Mouse (Mus musculus): ENCODE results near the gene Slc7a8.

Slc7a8 gene

GRCm38 (mm10) chr14:54737634-54738033 is 44.1 kb downstream of the Slc7a8 start:
- DNase-seq (ENCODE audit: low spot score) = peak; percentile 41

GRCm38 (mm10) chr14:54736555-54737552 is 44.9 kb downstream of the Slc7a8 start:
- peak; percentile 49 for DNase-seq (ENCODE audit: low spot score)

GRCm38 (mm10) chr14:54735221-54735620 is 46.5 kb downstream of the Slc7a8 start:
- DNase-seq (ENCODE audit: low spot score) = no peak

- DNase-seq (ENCODE audit: low spot score) = no peak
Measured at GRCm38 (mm10) chr14:54734004-54734403, 47.7 kb downstream of the Slc7a8 start.

- no peak for DNase-seq (ENCODE audit: low spot score)
Measured at GRCm38 (mm10) chr14:54732206-54732605, 49.5 kb downstream of the Slc7a8 start.

- no peak for DNase-seq (ENCODE audit: low spot score)
Measured at GRCm38 (mm10) chr14:54730305-54730704, 51.4 kb downstream of the Slc7a8 start.

- no peak for DNase-seq (ENCODE audit: low spot score)
Measured at GRCm38 (mm10) chr14:54728823-54729653, 52.7 kb downstream of the Slc7a8 start.

- DNase-seq (ENCODE audit: low spot score) = no peak
Measured at GRCm38 (mm10) chr14:54727565-54727964, 54.2 kb downstream of the Slc7a8 start.

GRCm38 (mm10) chr14:54724049-54724448 is 57.7 kb downstream of the Slc7a8 start:
- DNase-seq (ENCODE audit: low spot score) = no peak

GRCm38 (mm10) chr14:54721711-54722110 is 60.0 kb downstream of the Slc7a8 start:
- DNase-seq (ENCODE audit: low spot score) = no peak

GRCm38 (mm10) chr14:54720654-54721350 is 60.9 kb downstream of the Slc7a8 start:
- DNase-seq (ENCODE audit: low spot score) = no peak

GRCm38 (mm10) chr14:54720041-54720440 is 61.7 kb downstream of the Slc7a8 start:
- DNase-seq (ENCODE audit: low spot score) = no peak

GRCm38 (mm10) chr14:54715402-54715801 is 66.3 kb downstream of the Slc7a8 start:
- no peak for DNase-seq (ENCODE audit: low spot score)

GRCm38 (mm10) chr14:54714617-54715081 is 67.1 kb downstream of the Slc7a8 start:
- peak; percentile 46 for DNase-seq (ENCODE audit: low spot score)

GRCm38 (mm10) chr14:54714121-54714520 is 67.6 kb downstream of the Slc7a8 start:
- DNase-seq (ENCODE audit: low spot score) = peak; percentile 95

- DNase-seq (ENCODE audit: low spot score) = no peak
Measured at GRCm38 (mm10) chr14:54712861-54713260, 68.9 kb downstream of the Slc7a8 start.

GRCm38 (mm10) chr14:54712074-54712473 is 69.7 kb downstream of the Slc7a8 start, which contains the start of gene Cebpe:
Gene Cebpe (minus strand): TSS chr14:54712174.
- no peak for DNase-seq (ENCODE audit: low spot score)

- no peak for DNase-seq (ENCODE audit: low spot score)
Measured at GRCm38 (mm10) chr14:54709054-54709453, 72.7 kb downstream of the Slc7a8 start.

GRCm38 (mm10) chr14:54706589-54707320 is 75.0 kb downstream of the Slc7a8 start:
- DNase-seq (ENCODE audit: low spot score) = no peak

GRCm38 (mm10) chr14:54705844-54706243 is 75.9 kb downstream of the Slc7a8 start:
- no peak for DNase-seq (ENCODE audit: low spot score)

GRCm38 (mm10) chr14:54703207-54703606 is 78.5 kb downstream of the Slc7a8 start:
- DNase-seq (ENCODE audit: low spot score) = no peak
